Mouse (Mus musculus) layer of hippocampus, adult 8-10 months (tissue): ENCODE data around the gene Mad1l1. TPM values are rescaled to one million over a fixed set of nuclear protein-coding genes. Genes with fewer than 3 reads are reported as not detected.

Experiments
- DNase-seq, 2 experiments: peaks; one replicate each; pipeline ENCODE4 v3.0.0; 2022; ENCODE audit warnings: low spot score in 2 of 2
- total RNA-seq, 4 experiments: library from RNA; stranded (reverse); gene quantifications; 2 replicates each; pipeline ENCODE4 v1.2.4; 2022

Gene Mad1l1
- total RNA-seq, 4 experiments from 2014 or later, result 15.3 to 19.9 (median 17.2) TPM

GRCm38 (mm10) chr5:140263754-140264749 is 57.3 kb downstream of the Mad1l1 start:
- peak; percentile 51 to 61 for DNase-seq

GRCm38 (mm10) chr5:140262401-140262800 is 59.0 kb downstream of the Mad1l1 start:
- DNase-seq, result no peak

GRCm38 (mm10) chr5:140261313-140261712 is 60.0 kb downstream of the Mad1l1 start:
- DNase-seq, result no peak

GRCm38 (mm10) chr5:140258633-140259032 is 62.7 kb downstream of the Mad1l1 start:
- DNase-seq, result no peak

- DNase-seq, result no peak
These were observed 63.3 kb downstream of the Mad1l1 start for GRCm38 (mm10) chr5:140258035-140258434.

GRCm38 (mm10) chr5:140257439-140257838 is 63.9 kb downstream of the Mad1l1 start:
- no peak for DNase-seq

- DNase-seq, result no peak
These were observed 64.7 kb downstream of the Mad1l1 start for GRCm38 (mm10) chr5:140256685-140257084.

GRCm38 (mm10) chr5:140255265-140255664 is 66.1 kb downstream of the Mad1l1 start:
- DNase-seq, result no peak

GRCm38 (mm10) chr5:140254656-140255055 is 66.7 kb downstream of the Mad1l1 start:
- DNase-seq, result no peak

GRCm38 (mm10) chr5:140251989-140252388 is 69.4 kb downstream of the Mad1l1 start:
- peak in 1 of 2 experiments; percentile 52 for DNase-seq

- no peak for DNase-seq
These were observed 71.0 kb downstream of the Mad1l1 start for GRCm38 (mm10) chr5:140250370-140250769.

- DNase-seq, result no peak
These were observed 71.8 kb downstream of the Mad1l1 start for GRCm38 (mm10) chr5:140249359-140250062.

- DNase-seq, result no peak
These were observed 73.3 kb downstream of the Mad1l1 start for GRCm38 (mm10) chr5:140248101-140248500.

- DNase-seq, result no peak
These were observed 81.1 kb downstream of the Mad1l1 start for GRCm38 (mm10) chr5:140240235-140240634.

- DNase-seq, result no peak
These were observed 82.5 kb downstream of the Mad1l1 start for GRCm38 (mm10) chr5:140238880-140239279.

GRCm38 (mm10) chr5:140230818-140231217 is 90.5 kb downstream of the Mad1l1 start:
- no peak for DNase-seq

GRCm38 (mm10) chr5:140228306-140228705 is 93.0 kb downstream of the Mad1l1 start:
- no peak for DNase-seq

- no peak for DNase-seq
These were observed 94.5 kb downstream of the Mad1l1 start for GRCm38 (mm10) chr5:140226871-140227270.

GRCm38 (mm10) chr5:140225881-140226280 is 95.5 kb downstream of the Mad1l1 start:
- no peak for DNase-seq

GRCm38 (mm10) chr5:140225103-140225502 is 96.2 kb downstream of the Mad1l1 start:
- no peak for DNase-seq

GRCm38 (mm10) chr5:140223070-140224053 is 98.0 kb downstream of the Mad1l1 start:
- peak in 1 of 2 experiments; percentile 18 for DNase-seq
